Mouse (Mus musculus) limb, embryonic 11.5 days (tissue): ENCODE results near the gene Rhod. TPM values are rescaled to one million over a fixed set of nuclear protein-coding genes. Genes with fewer than 3 reads are reported as not detected.

Source experiments
- ATAC-seq: fragments of 200-750 bp; cut with Nextera tagmentation; 2 replicates; pipeline ENCODE4 v1.8.0; 2017; ENCODE audit warnings: low read depth; ENCODE audit not compliant: insufficient number of reproducible peaks, low FRiP score, low TSS enrichment
- DNase-seq: peaks from one replicate; pipeline ENCODE4 v3.0.0-alpha.2; 2015; ENCODE audit warnings: low spot score
- H3K27ac ChIP-seq: fragments of 300-500 bp; sonication (generic); replicated peaks from 2 replicates; pipeline ENCODE4 v1.5.1; 2014; ENCODE audit warnings: low read depth, mild to moderate bottlenecking, low read length
- H3K27me3 ChIP-seq: fragments of 300-500 bp; sonication (generic); 2 replicates; pipeline ENCODE4 v1.6.1; 2014; ENCODE audit warnings: mild to moderate bottlenecking, low read length, mixed read lengths; ENCODE audit not compliant: control insufficient read depth, insufficient read depth
- H3K36me3 ChIP-seq: fragments of 300-500 bp; sonication (generic); 2 replicates; pipeline ENCODE4 v1.6.1; 2014; ENCODE audit warnings: mild to moderate bottlenecking, low read length, moderate library complexity, mixed read lengths; ENCODE audit not compliant: control insufficient read depth, insufficient read depth
- H3K4me1 ChIP-seq: fragments of 300-500 bp; sonication (generic); 2 replicates; pipeline ENCODE4 v1.6.1; 2014; ENCODE audit warnings: low read length, mixed read lengths; ENCODE audit not compliant: control insufficient read depth, insufficient read depth
- H3K4me2 ChIP-seq: fragments of 300-500 bp; sonication (generic); 2 replicates; pipeline ENCODE4 v1.6.1; 2014; ENCODE audit warnings: low read depth, mild to moderate bottlenecking, moderate library complexity; ENCODE audit not compliant: severe bottlenecking
- H3K4me3 ChIP-seq: fragments of 300-500 bp; sonication (generic); 2 replicates; pipeline ENCODE4 v1.5.1; 2014; ENCODE audit warnings: low read depth, low read length
- H3K9ac ChIP-seq: fragments of 300-500 bp; sonication (generic); 2 replicates; pipeline ENCODE4 v1.6.1; 2014; ENCODE audit warnings: mild to moderate bottlenecking, low read length
- H3K9me3 ChIP-seq: fragments of 300-500 bp; sonication (generic); 2 replicates; pipeline ENCODE4 v1.6.1; 2016; ENCODE audit warnings: low read length; ENCODE audit not compliant: control insufficient read depth
- WGBS: fragments of 180-500 bp; shearing (Covaris S2); extraction: QIAGEN DNeasy Blood & Tissue Kit; methylation state at CpG from one replicate; pipeline ENCODE4 v1.1.7; 2014; 5-methylcytosine and 5-hydroxymethylcytosine counted together
- polyA plus RNA-seq: library from polyadenylated mRNA; unstranded; fragments of >200 nt; fragmentation: Nextera tagmentation; extraction: Ambion mirVana; gene quantifications from 2 replicates; pipeline ENCODE4 v1.2.1, GENCODE M21; 2014

Rhod gene
- polyA plus RNA-seq, 1 experiment from 2014 or later = 37.3 TPM

DNA sequence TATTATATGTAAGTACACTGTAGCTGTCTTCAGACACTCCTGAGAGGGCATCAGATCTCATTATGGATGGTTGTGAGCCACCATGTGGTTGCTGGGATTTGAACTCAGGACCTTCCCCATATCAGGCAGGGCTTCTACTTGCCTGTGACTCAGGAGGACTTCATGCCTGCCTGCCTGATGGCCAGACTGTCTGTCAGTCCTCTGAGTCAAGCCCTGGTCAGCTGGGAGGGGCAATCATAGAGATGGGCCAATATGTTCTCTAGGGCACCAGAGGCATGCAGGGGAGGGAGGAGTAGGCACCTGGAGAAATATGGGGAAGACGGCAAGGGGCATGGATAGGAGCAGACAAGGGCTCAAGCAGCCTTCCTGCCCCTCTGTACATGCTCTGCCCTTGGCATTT, 4.2 kb downstream of the Rhod start:
- H3K4me3 ChIP-seq = no peak overlapping the region
- H3K27ac ChIP-seq = no peak overlapping the region
- no peaks in the 10 kb centered on the region for H3K27me3 ChIP-seq
- peaks cover 3% of the 10 kb centered on the region; the same call in 1 of the 2 replicates for H3K4me1 ChIP-seq
- no peak overlapping the region for H3K9ac ChIP-seq
- peaks cover 6% of the 10 kb centered on the region; the same call in 1 of the 2 replicates for H3K36me3 ChIP-seq
- 81% methylated on average over 1 of the region's 1 CpGs for WGBS
- DNase-seq = no peak
- no peak for ATAC-seq
- no peaks in the 10 kb centered on the region for H3K9me3 ChIP-seq
- no peak overlapping the region for H3K4me2 ChIP-seq

DNA sequence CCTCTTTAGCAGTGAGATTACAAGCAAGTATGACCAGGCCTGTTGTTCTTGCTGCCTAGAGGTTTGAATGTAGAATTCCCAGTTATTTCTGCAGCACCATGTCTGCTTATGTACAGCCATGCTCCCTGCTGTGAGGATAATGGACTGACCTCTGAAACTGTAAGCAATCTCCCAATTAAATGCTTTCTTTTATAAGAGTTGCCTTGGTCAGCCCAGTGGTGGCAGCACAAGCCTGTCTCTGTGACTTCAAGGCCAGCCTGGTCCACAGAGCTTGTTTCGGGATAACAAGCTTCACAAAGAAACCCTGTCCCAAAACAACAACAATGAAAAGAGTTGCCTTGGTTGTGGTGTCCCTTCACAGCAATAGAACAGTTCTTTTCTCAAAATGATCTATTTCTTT, 5.5 kb downstream of the Rhod start:
- Histone ChIP-seq H3K4me3 (no peak overlapping the region), H3K27ac (no peak overlapping the region), H3K36me3 (peaks cover 6% of the 10 kb centered on the region; the same call in 1 of the 2 replicates), H3K27me3 (no peaks in the 10 kb centered on the region), H3K9me3 (no peaks in the 10 kb centered on the region), H3K4me1 (no peaks in the 10 kb centered on the region), H3K4me2 (no peak overlapping the region), H3K9ac (no peak overlapping the region)
- ATAC-seq (no peak), DNase-seq (no peak)
- WGBS = 95% methylated on average over 1 of the region's 1 CpGs

DNA sequence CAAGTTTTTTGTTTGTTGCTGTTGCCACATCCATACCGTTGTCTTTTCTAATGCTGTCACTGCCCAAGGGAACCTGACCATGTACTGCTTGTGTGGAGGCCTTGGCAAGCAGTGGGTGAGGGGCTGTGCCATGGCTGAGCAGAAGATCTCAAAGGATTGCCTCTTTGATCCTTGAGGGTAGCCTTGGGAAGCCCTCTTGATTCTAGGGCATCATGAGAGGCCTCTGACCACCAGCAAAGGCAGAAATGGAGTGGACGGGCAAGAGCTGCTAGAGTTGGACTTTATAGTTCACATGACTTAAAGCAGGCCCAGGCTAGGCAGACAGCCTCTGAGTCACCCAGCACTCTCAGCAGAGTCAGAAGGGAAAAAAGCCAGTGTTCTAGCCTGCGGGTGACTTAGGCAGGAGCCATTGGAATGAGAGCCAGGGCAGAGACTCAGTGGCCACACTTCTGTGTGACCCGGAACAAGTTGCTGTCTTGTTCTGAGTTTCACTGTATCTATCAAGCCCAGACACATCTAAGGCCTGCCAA, 9.1 kb downstream of the Rhod start:
- Histone ChIP-seq H3K4me2 (no peak overlapping the region), H3K9ac (no peak overlapping the region), H3K27me3 (no peaks in the 10 kb centered on the region), H3K27ac (no peak overlapping the region), H3K9me3 (no peaks in the 10 kb centered on the region), H3K4me3 (no peak overlapping the region), H3K4me1 (no peaks in the 10 kb centered on the region), H3K36me3 (peaks cover 6% of the 10 kb centered on the region; the same call in 1 of the 2 replicates)
- WGBS = 92% methylated on average over 4 of the region's 4 CpGs
- no peak for DNase-seq
- no peak for ATAC-seq

DNA sequence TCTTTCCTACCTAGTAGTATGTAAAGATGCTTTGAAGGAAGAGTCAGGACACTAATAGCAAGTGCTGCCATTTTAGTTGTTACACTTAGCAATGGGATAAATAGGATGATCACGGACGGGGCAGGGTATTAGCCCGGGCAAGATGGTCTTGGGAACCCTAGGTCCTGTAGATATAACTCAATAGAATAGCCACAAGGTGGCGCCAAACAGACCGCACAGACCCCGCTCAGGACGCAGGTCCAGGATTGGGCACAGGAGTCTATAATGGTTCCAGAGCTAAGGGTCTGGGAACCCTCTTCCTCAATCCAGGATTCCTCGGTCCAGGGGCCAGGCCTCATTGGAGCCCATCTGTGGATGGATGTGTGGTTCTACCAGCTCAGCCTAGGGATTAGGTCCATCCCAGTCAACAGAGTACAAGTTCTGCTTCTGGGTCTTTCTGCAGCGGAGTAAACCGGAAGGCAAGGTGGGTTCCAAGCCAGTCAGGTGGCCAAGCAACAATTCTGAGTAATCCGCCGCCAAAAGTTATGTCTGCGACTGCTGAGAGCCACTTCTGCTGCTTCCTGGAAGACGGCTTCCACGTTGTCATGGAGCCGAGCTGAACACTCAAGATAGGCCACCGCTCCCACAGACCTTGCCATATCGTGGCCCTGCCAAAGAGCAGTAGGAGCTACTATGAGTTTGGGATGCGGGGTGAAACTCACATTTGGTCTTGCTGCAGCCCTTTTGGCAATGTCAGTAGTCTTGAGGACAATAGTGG, 13.4 kb downstream of the Rhod start:
- no peak overlapping the region for H3K4me2 ChIP-seq
- peak; percentile 50 for DNase-seq
- H3K9me3 ChIP-seq = no peaks in the 10 kb centered on the region
- no peaks in the 10 kb centered on the region; the same call in 1 of the 2 replicates for H3K36me3 ChIP-seq
- H3K4me3 ChIP-seq = no peak overlapping the region
- H3K4me1 ChIP-seq = no peaks in the 10 kb centered on the region
- H3K27me3 ChIP-seq = no peaks in the 10 kb centered on the region
- no peak overlapping the region for H3K9ac ChIP-seq
- no peak for ATAC-seq
- no peak overlapping the region for H3K27ac ChIP-seq
- 77% methylated on average over 19 of the region's 19 CpGs for WGBS

DNA sequence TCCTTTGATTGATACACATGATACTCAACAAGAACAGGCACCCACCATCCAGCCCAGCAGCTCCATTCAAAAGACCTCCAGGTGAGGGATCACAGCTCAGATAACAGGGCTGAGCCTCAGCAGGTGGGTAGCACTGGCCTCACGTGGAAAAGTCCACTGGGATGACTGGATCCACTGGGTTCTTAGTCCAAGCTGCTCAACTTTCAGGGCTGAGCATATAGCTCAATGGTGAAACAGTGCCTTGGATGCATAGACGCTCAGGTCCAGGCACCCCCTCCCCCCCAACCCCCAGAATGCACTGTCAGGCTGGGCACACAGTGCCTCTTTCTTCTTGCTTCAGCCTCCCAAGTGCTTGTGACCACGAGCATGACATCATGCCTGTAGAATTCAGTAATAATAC, 16.2 kb downstream of the Rhod start:
- no peak for DNase-seq
- Histone ChIP-seq H3K27ac (no peak overlapping the region), H3K9me3 (no peaks in the 10 kb centered on the region), H3K9ac (no peak overlapping the region), H3K4me1 (no peaks in the 10 kb centered on the region), H3K4me3 (no peak overlapping the region), H3K4me2 (no peak overlapping the region), H3K36me3 (no peaks in the 10 kb centered on the region), H3K27me3 (no peaks in the 10 kb centered on the region)
- 83% methylated on average over 3 of the region's 3 CpGs for WGBS
- no peak for ATAC-seq

DNA sequence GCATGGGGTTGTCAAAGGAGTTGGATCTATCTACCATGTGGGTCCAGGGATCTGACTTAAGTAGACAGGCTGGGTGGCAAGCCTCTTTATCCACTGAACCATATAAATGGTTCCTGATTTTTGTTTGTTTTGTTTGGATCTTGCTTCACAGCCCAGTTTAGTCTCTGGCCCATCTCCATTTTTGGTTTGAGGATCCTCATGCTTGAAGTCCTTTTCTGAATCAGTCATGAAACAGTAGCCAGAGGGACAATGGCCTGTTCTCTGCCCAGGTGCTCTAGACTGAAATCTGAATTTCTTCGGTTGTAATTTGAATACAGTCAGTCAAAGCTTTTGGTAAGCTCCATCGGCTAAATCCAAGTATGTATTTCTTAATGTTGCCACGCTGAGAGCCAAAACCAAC, 16.7 kb downstream of the Rhod start:
- ATAC-seq (no peak), DNase-seq (no peak)
- Histone ChIP-seq H3K4me1 (no peaks in the 10 kb centered on the region), H3K4me2 (no peak overlapping the region), H3K27ac (no peak overlapping the region), H3K4me3 (no peak overlapping the region), H3K27me3 (no peaks in the 10 kb centered on the region), H3K9ac (no peak overlapping the region), H3K9me3 (no peaks in the 10 kb centered on the region), H3K36me3 (no peaks in the 10 kb centered on the region)
- WGBS = 97% methylated on average over 3 of the region's 3 CpGs

DNA sequence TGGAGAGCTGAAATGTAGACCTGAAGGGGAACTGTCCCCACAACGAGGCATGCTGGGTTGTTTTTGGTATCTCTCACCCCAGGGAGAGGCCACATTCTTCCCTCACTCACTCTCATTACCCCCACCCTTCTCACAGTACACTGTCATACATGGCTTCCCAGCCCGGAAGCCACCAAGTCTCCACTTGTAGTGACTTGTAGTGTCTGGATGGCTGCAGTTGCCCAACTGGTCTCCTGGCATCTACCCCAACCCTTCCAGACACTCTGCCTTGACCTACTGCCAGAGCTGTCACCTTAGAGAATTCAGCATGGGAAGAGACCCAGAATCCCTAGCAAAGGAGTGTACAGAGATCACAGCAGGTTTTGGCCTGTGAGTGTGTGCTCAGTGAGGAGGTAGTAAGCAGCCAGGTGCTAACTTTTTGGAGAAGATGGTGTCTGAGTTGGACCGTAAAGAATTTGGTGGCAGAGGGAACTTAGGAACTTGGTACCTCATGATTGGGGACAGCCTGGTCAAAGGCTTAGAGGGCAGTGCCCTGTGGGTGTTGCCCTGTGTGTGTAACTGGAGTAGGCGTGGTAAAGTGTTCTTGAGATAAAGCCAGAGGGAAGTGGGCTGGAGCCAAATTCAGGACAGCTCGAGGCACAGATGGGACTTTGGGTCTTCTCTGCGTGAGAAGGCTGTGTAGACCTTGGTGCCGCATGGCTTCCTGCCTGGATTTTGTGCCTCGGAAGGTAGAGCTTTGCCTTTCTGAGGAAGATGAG, 18.9 kb downstream of the Rhod start:
- no peaks in the 10 kb centered on the region for H3K9me3 ChIP-seq

DNA sequence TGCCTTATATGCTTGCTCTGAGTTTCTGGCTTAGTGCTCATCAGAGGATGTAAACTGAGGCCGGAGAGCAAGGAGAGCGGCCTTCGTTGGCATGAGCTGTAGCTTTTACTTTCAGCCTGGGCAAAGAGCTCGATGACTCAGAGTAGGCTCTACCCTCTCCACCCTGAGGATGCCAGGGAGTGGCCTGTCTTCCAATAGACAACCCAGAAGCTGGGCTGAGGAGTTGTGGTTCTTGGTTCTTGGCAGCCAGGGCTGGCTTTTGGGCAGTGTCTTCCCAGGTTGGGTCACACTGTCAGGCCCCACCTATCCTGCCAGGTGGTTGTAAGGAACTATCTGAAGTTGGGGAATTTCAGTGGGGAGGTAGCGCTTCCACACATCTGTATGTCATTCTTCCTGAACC, 19.5 kb downstream of the Rhod start:
- ATAC-seq = no peak
- no peaks in the 10 kb centered on the region for H3K36me3 ChIP-seq
- no peak overlapping the region for H3K27ac ChIP-seq
- no peak overlapping the region for H3K4me3 ChIP-seq
- H3K9ac ChIP-seq = no peak overlapping the region
- no peak overlapping the region for H3K4me2 ChIP-seq
- no peaks in the 10 kb centered on the region for H3K9me3 ChIP-seq
- H3K27me3 ChIP-seq = no peaks in the 10 kb centered on the region
- H3K4me1 ChIP-seq = no peaks in the 10 kb centered on the region
- DNase-seq = no peak
- 90% methylated on average over 5 of the region's 5 CpGs for WGBS

More for the DNA sequence above, 18.9 kb downstream of the Rhod start:
- Histone ChIP-seq H3K27me3 (no peaks in the 10 kb centered on the region), H3K4me1 (no peaks in the 10 kb centered on the region), H3K36me3 (no peaks in the 10 kb centered on the region), H3K9ac (no peak overlapping the region), H3K4me2 (no peak overlapping the region), H3K27ac (no peak overlapping the region), H3K4me3 (no peak overlapping the region)
- DNase-seq (no peak), ATAC-seq (no peak)
- WGBS = 88% methylated on average over 8 of the region's 8 CpGs
